Mouse (Mus musculus): ENCODE data around the gene Timp2. TPM values are rescaled to one million over a fixed set of nuclear protein-coding genes. Genes with fewer than 3 reads are reported as not detected.
A peak's percentile ranks its signal among the peaks of the same experiment; 100 is the strongest.

The Timp2 gene
- total and polyA plus RNA-seq, 2 experiments from 2014 or later, result 118 to 170 TPM

- H3K4me3 ChIP-seq (ENCODE audit: low read length), result no peak overlapping the region
These were observed 31.6 kb downstream of the Timp2 start for GRCm38 (mm10) chr11:118323974-118324373.

GRCm38 (mm10) chr11:118322647-118323046 lies 32.9 kb downstream of the Timp2 start:
- peaks cover 17% of the 10 kb centered on the region for H3K4me1 ChIP-seq (ENCODE audit: insufficient read depth, low read length)
- 0 out of 2 replicates have a peak overlapping the region, but pooled peaks have one; percentile 8 for H3K27ac ChIP-seq
- no peaks in the 10 kb centered on the region for H3K9me3 ChIP-seq (ENCODE audit: low read length)
- no peak overlapping the region for H3K4me3 ChIP-seq (ENCODE audit: low read length)
- H3K27me3 ChIP-seq (ENCODE audit: insufficient read depth, low read length), result no peaks in the 10 kb centered on the region
- H3K9ac ChIP-seq (replicated peaks; ENCODE audit: low read length), result no peak overlapping the region
- TF ChIP-seq CTCF (IDR thresholded peaks at IDR 0.05; ENCODE audit: low read depth), result peak; percentile 34
- no peak overlapping the region for H3K4me2 ChIP-seq (ENCODE audit: low read depth, low read length)
- ATAC-seq (no peak), DNase-seq (ENCODE audit: low spot score) (peak; percentile 46)
- no peaks in the 10 kb centered on the region for H3K36me3 ChIP-seq (ENCODE audit: insufficient read depth, low read length)
- 31% methylated on average over 3 of the region's 3 CpGs for WGBS

More at GRCm38 (mm10) chr11:118323974-118324373, 31.6 kb downstream of the Timp2 start:
- H3K36me3 ChIP-seq (ENCODE audit: insufficient read depth, low read length), result no peaks in the 10 kb centered on the region
- H3K9ac ChIP-seq (replicated peaks; ENCODE audit: low read length), result no peak overlapping the region
- no peak overlapping the region; the same call in 1 of the 2 replicates for H3K27ac ChIP-seq
- no peak for TF ChIP-seq CTCF (IDR thresholded peaks at IDR 0.05; ENCODE audit: low read depth)
- no peak for ATAC-seq
- no peak overlapping the region for H3K4me2 ChIP-seq (ENCODE audit: low read depth, low read length)
- WGBS, result 94% methylated on average over 5 of the region's 5 CpGs
- H3K4me1 ChIP-seq (ENCODE audit: insufficient read depth, low read length), result peaks cover 30% of the 10 kb centered on the region
- DNase-seq (ENCODE audit: low spot score), result no peak
- H3K9me3 ChIP-seq (ENCODE audit: low read length), result no peaks in the 10 kb centered on the region
- no peaks in the 10 kb centered on the region for H3K27me3 ChIP-seq (ENCODE audit: insufficient read depth, low read length)

- H3K36me3 ChIP-seq (ENCODE audit: insufficient read depth, low read length), result no peaks in the 10 kb centered on the region
- 79% methylated on average over 4 of the region's 4 CpGs for WGBS
- peaks cover 12% of the 10 kb centered on the region for H3K4me1 ChIP-seq (ENCODE audit: insufficient read depth, low read length)
- no peaks in the 10 kb centered on the region for H3K27me3 ChIP-seq (ENCODE audit: insufficient read depth, low read length)
- no peaks in the 10 kb centered on the region for H3K9me3 ChIP-seq (ENCODE audit: low read length)
- H3K9ac ChIP-seq (replicated peaks; ENCODE audit: low read length), result no peak overlapping the region
- DNase-seq (ENCODE audit: low spot score), result no peak
- H3K4me2 ChIP-seq (ENCODE audit: low read depth, low read length), result no peak overlapping the region
- no peak overlapping the region for H3K4me3 ChIP-seq (ENCODE audit: low read length)
- ATAC-seq, result 0 out of 2 replicates have a peak, but pooled peaks have one; percentile 6
- H3K27ac ChIP-seq, result peak overlapping the region; percentile 41; the same call in 1 of the 2 replicates
- no peak for TF ChIP-seq CTCF (IDR thresholded peaks at IDR 0.05; ENCODE audit: low read depth)
These were observed 33.6 kb downstream of the Timp2 start for GRCm38 (mm10) chr11:118321971-118322370.

- ATAC-seq (peak; percentile 28; the same call in 1 of the 2 replicates), DNase-seq (ENCODE audit: low spot score) (peak; percentile 61)
These were observed 34.0 kb downstream of the Timp2 start for GRCm38 (mm10) chr11:118321500-118321899.

DNA sequence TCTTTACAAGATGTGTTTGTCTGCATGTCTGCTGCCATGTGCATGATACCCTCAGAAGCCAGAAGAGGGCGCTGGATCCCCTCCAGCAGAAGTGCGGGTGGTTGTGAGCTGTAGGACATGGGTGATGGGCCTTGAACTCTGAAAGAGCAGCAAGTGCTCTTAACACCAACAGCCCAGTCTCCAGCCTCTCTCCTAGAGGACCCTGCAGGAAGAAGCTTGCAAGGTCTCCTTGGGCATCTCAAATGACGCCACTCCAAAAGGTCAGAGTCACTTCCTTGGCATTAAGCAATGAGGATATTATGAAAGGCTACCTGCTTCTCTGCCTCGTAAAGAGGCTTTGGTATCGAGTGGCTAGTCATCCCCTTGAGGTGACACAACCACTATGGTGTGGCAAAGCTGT lies 36.9 kb downstream of the Timp2 start:
- no peaks in the 10 kb centered on the region for H3K27me3 ChIP-seq (ENCODE audit: insufficient read depth, low read length)

More at GRCm38 (mm10) chr11:118321500-118321899, 34.0 kb downstream of the Timp2 start:
- H3K27me3 ChIP-seq (ENCODE audit: insufficient read depth, low read length), result no peaks in the 10 kb centered on the region
- TF ChIP-seq CTCF (IDR thresholded peaks at IDR 0.05; ENCODE audit: low read depth), result no peak
- no peak overlapping the region; the same call in 1 of the 2 replicates for H3K27ac ChIP-seq
- no peaks in the 10 kb centered on the region for H3K36me3 ChIP-seq (ENCODE audit: insufficient read depth, low read length)
- H3K9ac ChIP-seq (replicated peaks; ENCODE audit: low read length), result no peak overlapping the region
- peaks cover 7% of the 10 kb centered on the region for H3K4me1 ChIP-seq (ENCODE audit: insufficient read depth, low read length)
- H3K4me3 ChIP-seq (ENCODE audit: low read length), result no peak overlapping the region
- 49% methylated on average over 7 of the region's 7 CpGs for WGBS
- H3K4me2 ChIP-seq (ENCODE audit: low read depth, low read length), result no peak overlapping the region
- no peaks in the 10 kb centered on the region for H3K9me3 ChIP-seq (ENCODE audit: low read length)

DNA sequence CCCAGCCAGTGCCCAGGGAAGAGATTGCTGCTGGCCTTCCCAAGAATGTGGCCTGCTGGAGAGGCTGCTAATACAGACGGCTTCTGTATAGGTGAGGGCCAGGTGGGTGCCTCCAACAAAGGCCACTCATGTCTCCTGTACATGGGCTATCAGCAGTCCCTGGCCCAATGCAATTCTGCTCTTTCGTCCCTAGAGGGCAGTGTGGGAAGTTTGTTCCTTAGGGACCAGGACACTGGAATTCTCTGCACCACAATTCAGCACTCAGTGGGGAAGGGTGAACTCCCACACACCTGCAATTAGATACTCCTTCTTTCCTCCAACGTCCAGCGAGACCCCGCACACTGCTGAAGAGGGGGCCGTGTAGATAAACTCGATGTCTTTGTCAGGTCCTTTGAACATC lies 38.4 kb downstream of the Timp2 start:
- no peaks in the 10 kb centered on the region; the same call in 1 of the 2 replicates for H3K4me1 ChIP-seq (ENCODE audit: insufficient read depth, low read length)
- H3K9me3 ChIP-seq (ENCODE audit: low read length), result no peaks in the 10 kb centered on the region
- no peak overlapping the region for H3K4me2 ChIP-seq (ENCODE audit: low read depth, low read length)
- WGBS, result 29% methylated on average over 7 of the region's 7 CpGs
- peak; percentile 48; the same call in 1 of the 2 replicates for ATAC-seq
- H3K27me3 ChIP-seq (ENCODE audit: insufficient read depth, low read length), result no peaks in the 10 kb centered on the region
- H3K36me3 ChIP-seq (ENCODE audit: insufficient read depth, low read length), result 0 out of 2 replicates have a peak, but pooled peaks cover 9% of the 10 kb centered on the region
- DNase-seq (ENCODE audit: low spot score), result peak; percentile 85
- peak; percentile 91 for TF ChIP-seq CTCF (IDR thresholded peaks at IDR 0.05; ENCODE audit: low read depth)
- H3K27ac ChIP-seq, result no peak overlapping the region
- no peak overlapping the region for H3K9ac ChIP-seq (replicated peaks; ENCODE audit: low read length)
- no peak overlapping the region for H3K4me3 ChIP-seq (ENCODE audit: low read length)

More for the DNA sequence above, 36.9 kb downstream of the Timp2 start:
- ATAC-seq, result no peak
- WGBS, result 68% methylated on average over 5 of the region's 5 CpGs
- H3K9ac ChIP-seq (replicated peaks; ENCODE audit: low read length), result no peak overlapping the region
- H3K4me2 ChIP-seq (ENCODE audit: low read depth, low read length), result no peak overlapping the region
- H3K36me3 ChIP-seq (ENCODE audit: insufficient read depth, low read length), result 0 out of 2 replicates have a peak, but pooled peaks cover 4% of the 10 kb centered on the region
- DNase-seq (ENCODE audit: low spot score), result peak; percentile 60
- no peak overlapping the region for H3K27ac ChIP-seq
- peak; percentile 77 for TF ChIP-seq CTCF (IDR thresholded peaks at IDR 0.05; ENCODE audit: low read depth)
- peaks cover 3% of the 10 kb centered on the region; the same call in 1 of the 2 replicates for H3K4me1 ChIP-seq (ENCODE audit: insufficient read depth, low read length)
- no peak overlapping the region for H3K4me3 ChIP-seq (ENCODE audit: low read length)
- H3K9me3 ChIP-seq (ENCODE audit: low read length), result no peaks in the 10 kb centered on the region

DNA sequence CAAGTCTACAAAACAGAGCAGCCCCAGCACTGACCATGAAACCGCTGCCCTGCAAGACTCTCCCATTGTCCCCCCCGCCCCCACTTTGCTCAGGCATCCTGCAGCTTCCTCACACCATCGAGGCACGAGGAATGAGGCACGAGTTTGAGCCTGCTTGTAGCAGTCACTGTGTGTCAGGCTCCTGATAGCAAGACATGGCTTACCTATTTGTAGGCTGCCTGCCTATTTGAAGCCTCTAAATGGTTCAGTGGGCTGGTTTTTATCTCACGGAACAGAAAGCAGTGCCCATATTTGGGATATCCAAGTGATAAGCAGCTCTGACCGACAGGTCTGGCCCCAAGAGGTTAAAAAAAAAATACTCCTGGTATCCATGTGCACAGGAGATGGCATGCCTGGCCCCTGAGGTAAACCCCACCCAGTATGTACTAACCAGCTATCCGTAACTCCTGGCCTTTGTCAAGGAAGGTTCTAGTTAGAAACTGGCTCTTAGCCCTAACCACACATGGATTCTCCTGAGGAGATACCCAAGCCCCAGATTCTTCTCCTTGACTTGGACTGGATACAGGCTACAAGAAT lies 39.2 kb downstream of the Timp2 start:
- DNase-seq (ENCODE audit: low spot score) (no peak), ATAC-seq (no peak)
- Histone ChIP-seq H3K4me3 (ENCODE audit: low read length) (no peak overlapping the region), H3K4me2 (ENCODE audit: low read depth, low read length) (no peak overlapping the region), H3K4me1 (ENCODE audit: insufficient read depth, low read length) (no peaks in the 10 kb centered on the region), H3K27me3 (ENCODE audit: insufficient read depth, low read length) (no peaks in the 10 kb centered on the region), H3K9ac (replicated peaks; ENCODE audit: low read length) (no peak overlapping the region), H3K27ac (no peak overlapping the region), H3K36me3 (ENCODE audit: insufficient read depth, low read length) (0 out of 2 replicates have a peak, but pooled peaks cover 9% of the 10 kb centered on the region), H3K9me3 (ENCODE audit: low read length) (no peaks in the 10 kb centered on the region)
- 90% methylated on average over 8 of the region's 8 CpGs for WGBS
- no peak for TF ChIP-seq CTCF (IDR thresholded peaks at IDR 0.05; ENCODE audit: low read depth)
